Mouse (Mus musculus): Measurements from ENCODE around the gene Gm20388. TPM values are rescaled to one million over a fixed set of nuclear protein-coding genes. Genes with fewer than 3 reads are reported as not detected.

Gm20388 gene
- polyA plus RNA-seq, 1 experiment: 18.7 TPM

GRCm38 (mm10) chr8:123308738-123309137 lies 3398.1 kb downstream of the Gm20388 start:
- Histone ChIP-seq H3K27me3 (ENCODE audit: control insufficient read depth, insufficient read depth, low read length) (no peaks in the 10 kb centered on the region), H3K27ac (ENCODE audit: insufficient read depth, low read length) (no peak overlapping the region), H3K4me3 (replicated peaks; ENCODE audit: insufficient read depth, low read depth, low read length) (no peak overlapping the region), H3K4me1 (ENCODE audit: control insufficient read depth, insufficient read depth, low read length) (no peaks in the 10 kb centered on the region)
- DNase-seq: no peak
- 68% methylated on average over 4 of the region's 4 CpGs for WGBS
- no peak for TF ChIP-seq POLR2A (IDR thresholded peaks at IDR 0.05; ENCODE audit: borderline replicate concordance, insufficient read depth, low read length)
- no peak for TF ChIP-seq CTCF (IDR thresholded peaks at IDR 0.05; ENCODE audit: borderline replicate concordance, insufficient read depth, low read depth, low read length)

GRCm38 (mm10) chr8:123317781-123318466 lies 3407.3 kb downstream of the Gm20388 start:
- H3K27me3 ChIP-seq (ENCODE audit: control insufficient read depth, insufficient read depth, low read length): no peaks in the 10 kb centered on the region
- TF ChIP-seq POLR2A (IDR thresholded peaks at IDR 0.05; ENCODE audit: borderline replicate concordance, insufficient read depth, low read length) (no peak), CTCF (IDR thresholded peaks at IDR 0.05; ENCODE audit: borderline replicate concordance, insufficient read depth, low read depth, low read length) (no peak)
- WGBS: 6% methylated on average over 21 of the region's 21 CpGs
- no peak for DNase-seq
- H3K27ac ChIP-seq (ENCODE audit: insufficient read depth, low read length): no peak overlapping the region
- peaks cover 3% of the 10 kb centered on the region; the same call in 1 of the 2 replicates for H3K4me1 ChIP-seq (ENCODE audit: control insufficient read depth, insufficient read depth, low read length)
- peak overlapping the region; percentile 56 for H3K4me3 ChIP-seq (replicated peaks; ENCODE audit: insufficient read depth, low read depth, low read length)

- Histone ChIP-seq H3K27me3 (ENCODE audit: control insufficient read depth, insufficient read depth, low read length) (no peaks in the 10 kb centered on the region), H3K27ac (ENCODE audit: insufficient read depth, low read length) (no peak within 1 kb of the TSS), H3K4me1 (ENCODE audit: control insufficient read depth, insufficient read depth, low read length) (peaks cover 3% of the 10 kb centered on the region; the same call in 1 of the 2 replicates), H3K4me3 (replicated peaks; ENCODE audit: insufficient read depth, low read depth, low read length) (peak within 1 kb of the TSS; percentile 56)
- WGBS: under 1% methylated on average over 24 of the region's 24 CpGs
- peak; percentile 93 for DNase-seq
- TF ChIP-seq CTCF (IDR thresholded peaks at IDR 0.05; ENCODE audit: borderline replicate concordance, insufficient read depth, low read depth, low read length) (peak; percentile 27; the same call in 1 of the 2 replicates), POLR2A (IDR thresholded peaks at IDR 0.05; ENCODE audit: borderline replicate concordance, insufficient read depth, low read length) (peak; percentile 42; the same call in 1 of the 2 replicates)
Measured at GRCm38 (mm10) chr8:123318467-123318911, 3407.8 kb downstream of the Gm20388 start, which contains the start of gene Fanca. Fanca (minus strand) TSS chr8:123318576.

- 30% methylated on average over 7 of the region's 7 CpGs for WGBS
- TF ChIP-seq CTCF (IDR thresholded peaks at IDR 0.05; ENCODE audit: borderline replicate concordance, insufficient read depth, low read depth, low read length) (peak; percentile 70; the same call in 1 of the 2 replicates), POLR2A (IDR thresholded peaks at IDR 0.05; ENCODE audit: borderline replicate concordance, insufficient read depth, low read length) (no peak)
- H3K4me1 ChIP-seq (ENCODE audit: control insufficient read depth, insufficient read depth, low read length): peaks cover 3% of the 10 kb centered on the region; the same call in 1 of the 2 replicates
- no peak overlapping the region for H3K27ac ChIP-seq (ENCODE audit: insufficient read depth, low read length)
- no peak overlapping the region for H3K4me3 ChIP-seq (replicated peaks; ENCODE audit: insufficient read depth, low read depth, low read length)
- peak; percentile 34 to 50 for DNase-seq
- no peaks in the 10 kb centered on the region for H3K27me3 ChIP-seq (ENCODE audit: control insufficient read depth, insufficient read depth, low read length)
Measured at GRCm38 (mm10) chr8:123319522-123320164, 3409.0 kb downstream of the Gm20388 start.

- Histone ChIP-seq H3K4me1 (ENCODE audit: control insufficient read depth, insufficient read depth, low read length) (no peaks in the 10 kb centered on the region), H3K27me3 (ENCODE audit: control insufficient read depth, insufficient read depth, low read length) (no peaks in the 10 kb centered on the region), H3K27ac (ENCODE audit: insufficient read depth, low read length) (no peak overlapping the region), H3K4me3 (replicated peaks; ENCODE audit: insufficient read depth, low read depth, low read length) (no peak overlapping the region)
- TF ChIP-seq CTCF (IDR thresholded peaks at IDR 0.05; ENCODE audit: borderline replicate concordance, insufficient read depth, low read depth, low read length) (no peak), POLR2A (IDR thresholded peaks at IDR 0.05; ENCODE audit: borderline replicate concordance, insufficient read depth, low read length) (no peak)
- no peak for DNase-seq
- 97% methylated on average over 2 of the region's 2 CpGs for WGBS
Measured at GRCm38 (mm10) chr8:123328552-123328951, 3417.9 kb downstream of the Gm20388 start.

- TF ChIP-seq POLR2A (IDR thresholded peaks at IDR 0.05; ENCODE audit: borderline replicate concordance, insufficient read depth, low read length) (no peak), CTCF (IDR thresholded peaks at IDR 0.05; ENCODE audit: borderline replicate concordance, insufficient read depth, low read depth, low read length) (no peak)
- Histone ChIP-seq H3K27ac (ENCODE audit: insufficient read depth, low read length) (no peak overlapping the region), H3K4me1 (ENCODE audit: control insufficient read depth, insufficient read depth, low read length) (0 out of 2 replicates have a peak, but pooled peaks cover 6% of the 10 kb centered on the region), H3K27me3 (ENCODE audit: control insufficient read depth, insufficient read depth, low read length) (no peaks in the 10 kb centered on the region), H3K4me3 (replicated peaks; ENCODE audit: insufficient read depth, low read depth, low read length) (no peak overlapping the region)
- DNase-seq: no peak
- WGBS: 91% methylated on average over 4 of the region's 4 CpGs
Measured at GRCm38 (mm10) chr8:123329350-123329749, 3418.7 kb downstream of the Gm20388 start.

GRCm38 (mm10) chr8:123329961-123330360 lies 3419.3 kb downstream of the Gm20388 start:
- TF ChIP-seq POLR2A (IDR thresholded peaks at IDR 0.05; ENCODE audit: borderline replicate concordance, insufficient read depth, low read length) (no peak), CTCF (IDR thresholded peaks at IDR 0.05; ENCODE audit: borderline replicate concordance, insufficient read depth, low read depth, low read length) (no peak)
- Histone ChIP-seq H3K4me1 (ENCODE audit: control insufficient read depth, insufficient read depth, low read length) (0 out of 2 replicates have a peak, but pooled peaks cover 6% of the 10 kb centered on the region), H3K27me3 (ENCODE audit: control insufficient read depth, insufficient read depth, low read length) (no peaks in the 10 kb centered on the region), H3K4me3 (replicated peaks; ENCODE audit: insufficient read depth, low read depth, low read length) (no peak overlapping the region), H3K27ac (ENCODE audit: insufficient read depth, low read length) (no peak overlapping the region)
- DNase-seq: no peak
- WGBS: 64% methylated on average over 5 of the region's 5 CpGs
